Mouse (Mus musculus): Measurements from ENCODE around the gene Slc5a11. TPM values are rescaled to one million over a fixed set of nuclear protein-coding genes. Genes with fewer than 3 reads are reported as not detected.

Slc5a11 gene
- 0.06 TPM in 1 of 2 replicates, not detected in the other for polyA plus RNA-seq (2015; fragmentation: Nextera tagmentation; extraction: Ambion mirVana)

GRCm38 (mm10) chr7:123214365-123215075 lies at the start of gene Slc5a11:
Slc5a11 (plus strand) TSS chr7:123214780.
- Histone ChIP-seq H3K27ac (replicated peaks) (no peak within 1 kb of the TSS), H3K27me3 (ENCODE audit: control insufficient read depth, insufficient read depth, low read length) (no peaks in the 10 kb centered on the region), H3K4me1 (replicated peaks; ENCODE audit: control insufficient read depth, insufficient read depth) (no peaks in the 10 kb centered on the region), H3K9ac (ENCODE audit: low read length) (no peak within 1 kb of the TSS; the same call in 1 of the 2 replicates), H3K36me3 (ENCODE audit: control insufficient read depth, insufficient read depth, low read length) (no peaks in the 10 kb centered on the region), H3K4me2 (replicated peaks; ENCODE audit: low read depth) (no peak within 1 kb of the TSS), H3K9me3 (ENCODE audit: control insufficient read depth, low read length) (no peaks in the 10 kb centered on the region), H3K4me3 (ENCODE audit: low read depth, low read length) (no peak within 1 kb of the TSS)
- TF ChIP-seq CTCF (IDR thresholded peaks at IDR 0.05; ENCODE audit: low read depth) (peak; percentile 33; the same call in 1 of the 2 replicates), EP300 (optimal IDR thresholded peaks at IDR 0.05) (no peak)
- no peak for DNase-seq (ENCODE audit: low spot score)
- peak; percentile 47; the same call in 1 of the 2 replicates for ATAC-seq (ENCODE audit: low FRiP score, low TSS enrichment)
- WGBS, result 34% methylated on average over 7 of the region's 8 CpGs

GRCm38 (mm10) chr7:123167436-123167835 lies 47.1 kb upstream of the Slc5a11 start:
- Histone ChIP-seq H3K27me3 (ENCODE audit: control insufficient read depth, insufficient read depth, low read length) (no peaks in the 10 kb centered on the region), H3K27ac (replicated peaks) (no peak overlapping the region), H3K4me1 (replicated peaks; ENCODE audit: control insufficient read depth, insufficient read depth) (no peaks in the 10 kb centered on the region), H3K36me3 (ENCODE audit: control insufficient read depth, insufficient read depth, low read length) (peaks cover 39% of the 10 kb centered on the region), H3K9ac (ENCODE audit: low read length) (no peak overlapping the region), H3K4me3 (ENCODE audit: low read depth, low read length) (no peak overlapping the region), H3K9me3 (ENCODE audit: control insufficient read depth, low read length) (no peaks in the 10 kb centered on the region), H3K4me2 (replicated peaks; ENCODE audit: low read depth) (no peak overlapping the region)
- TF ChIP-seq CTCF (IDR thresholded peaks at IDR 0.05; ENCODE audit: low read depth) (no peak), EP300 (optimal IDR thresholded peaks at IDR 0.05) (no peak)
- DNase-seq (ENCODE audit: low spot score), result no peak
- ATAC-seq (ENCODE audit: low FRiP score, low TSS enrichment), result no peak
- 84% methylated on average over 2 of the region's 2 CpGs for WGBS

- no peaks in the 10 kb centered on the region for H3K9me3 ChIP-seq (ENCODE audit: control insufficient read depth, low read length)
- no peak overlapping the region for H3K4me3 ChIP-seq (ENCODE audit: low read depth, low read length)
- WGBS, result 86% methylated on average over 2 of the region's 2 CpGs
- no peak overlapping the region for H3K9ac ChIP-seq (ENCODE audit: low read length)
- H3K27ac ChIP-seq (replicated peaks), result no peak overlapping the region
- H3K4me1 ChIP-seq (replicated peaks; ENCODE audit: control insufficient read depth, insufficient read depth), result no peaks in the 10 kb centered on the region
- peaks cover 45% of the 10 kb centered on the region for H3K36me3 ChIP-seq (ENCODE audit: control insufficient read depth, insufficient read depth, low read length)
- DNase-seq (ENCODE audit: low spot score) (no peak), ATAC-seq (ENCODE audit: low FRiP score, low TSS enrichment) (no peak)
- no peak for TF ChIP-seq CTCF (IDR thresholded peaks at IDR 0.05; ENCODE audit: low read depth)
- H3K27me3 ChIP-seq (ENCODE audit: control insufficient read depth, insufficient read depth, low read length), result no peaks in the 10 kb centered on the region
- no peak overlapping the region for H3K4me2 ChIP-seq (replicated peaks; ENCODE audit: low read depth)
Measured at GRCm38 (mm10) chr7:123169618-123170017, 45.0 kb upstream of the Slc5a11 start.

- ATAC-seq (ENCODE audit: low FRiP score, low TSS enrichment), result 0 out of 2 replicates have a peak, but pooled peaks have one; percentile 29
- no peaks in the 10 kb centered on the region for H3K4me1 ChIP-seq (replicated peaks; ENCODE audit: control insufficient read depth, insufficient read depth)
- WGBS, result 80% methylated on average over 5 of the region's 5 CpGs
- H3K4me2 ChIP-seq (replicated peaks; ENCODE audit: low read depth), result no peak overlapping the region
- no peak for TF ChIP-seq EP300 (optimal IDR thresholded peaks at IDR 0.05)
- no peak for TF ChIP-seq CTCF (IDR thresholded peaks at IDR 0.05; ENCODE audit: low read depth)
- no peak for DNase-seq (ENCODE audit: low spot score)
- no peaks in the 10 kb centered on the region for H3K9me3 ChIP-seq (ENCODE audit: control insufficient read depth, low read length)
- no peak overlapping the region for H3K9ac ChIP-seq (ENCODE audit: low read length)
- H3K4me3 ChIP-seq (ENCODE audit: low read depth, low read length), result no peak overlapping the region
- peaks cover 40% of the 10 kb centered on the region for H3K36me3 ChIP-seq (ENCODE audit: control insufficient read depth, insufficient read depth, low read length)
- H3K27ac ChIP-seq (replicated peaks), result no peak overlapping the region
- no peaks in the 10 kb centered on the region for H3K27me3 ChIP-seq (ENCODE audit: control insufficient read depth, insufficient read depth, low read length)
Measured at GRCm38 (mm10) chr7:123172101-123172500, 42.5 kb upstream of the Slc5a11 start.

GRCm38 (mm10) chr7:123177215-123177614 lies 37.4 kb upstream of the Slc5a11 start:
- no peak overlapping the region for H3K4me2 ChIP-seq (replicated peaks; ENCODE audit: low read depth)
- peaks cover 44% of the 10 kb centered on the region for H3K36me3 ChIP-seq (ENCODE audit: control insufficient read depth, insufficient read depth, low read length)
- H3K9me3 ChIP-seq (ENCODE audit: control insufficient read depth, low read length), result no peaks in the 10 kb centered on the region
- TF ChIP-seq CTCF (IDR thresholded peaks at IDR 0.05; ENCODE audit: low read depth), result no peak
- TF ChIP-seq EP300 (optimal IDR thresholded peaks at IDR 0.05), result no peak
- ATAC-seq (ENCODE audit: low FRiP score, low TSS enrichment) (no peak), DNase-seq (ENCODE audit: low spot score) (no peak)
- no peak overlapping the region for H3K9ac ChIP-seq (ENCODE audit: low read length)
- no peaks in the 10 kb centered on the region for H3K4me1 ChIP-seq (replicated peaks; ENCODE audit: control insufficient read depth, insufficient read depth)
- H3K27ac ChIP-seq (replicated peaks), result no peak overlapping the region
- H3K27me3 ChIP-seq (ENCODE audit: control insufficient read depth, insufficient read depth, low read length), result no peaks in the 10 kb centered on the region
- H3K4me3 ChIP-seq (ENCODE audit: low read depth, low read length), result no peak overlapping the region

All from stomach, postnatal 0 days (tissue).